Mouse (Mus musculus): ENCODE measurements at regions not wholly inside any gene's neighbourhood (a gene's known extent, or its start where the extent isn't known, plus 50 kb on each side); places are given as distances from the start of the nearest gene placed in this dataset.
A peak's percentile ranks its signal among the peaks of the same experiment; 100 is the strongest.

- no peaks in the 10 kb centered on the region for H3K36me3 ChIP-seq (ENCODE audit: insufficient read depth, low read length)
- WGBS, result 56% methylated on average over 13 of the region's 13 CpGs
- TF ChIP-seq CTCF (IDR thresholded peaks at IDR 0.05) (no peak), EP300 (IDR thresholded peaks at IDR 0.05) (no peak)
- no peak overlapping the region for H3K9ac ChIP-seq (replicated peaks; ENCODE audit: low read depth)
- no peaks in the 10 kb centered on the region for H3K9me3 ChIP-seq (ENCODE audit: low read length)
- H3K4me2 ChIP-seq (replicated peaks; ENCODE audit: low read depth, low read length), result no peak overlapping the region
- ATAC-seq (no peak), DNase-seq (ENCODE audit: low spot score) (peak; percentile 48)
- no peak overlapping the region for H3K4me3 ChIP-seq (ENCODE audit: low read depth, low read length)
- peaks cover 4% of the 10 kb centered on the region for H3K4me1 ChIP-seq (ENCODE audit: insufficient read depth, low read depth, low read length)
- H3K27ac ChIP-seq (ENCODE audit: low read length), result no peak overlapping the region
- no peaks in the 10 kb centered on the region for H3K27me3 ChIP-seq (replicated peaks; ENCODE audit: insufficient read depth, low read length)
Measured at GRCm38 (mm10) chr5:118359646-118360373, 114.8 kb downstream of the 2410131K14Rik start.

GRCm38 (mm10) chr5:118360374-118361064, 115.5 kb downstream of the 2410131K14Rik start:
- TF ChIP-seq CTCF (IDR thresholded peaks at IDR 0.05) (no peak), EP300 (IDR thresholded peaks at IDR 0.05) (no peak)
- ATAC-seq (no peak), DNase-seq (ENCODE audit: low spot score) (no peak)
- 75% methylated on average over 15 of the region's 16 CpGs for WGBS
- no peak overlapping the region for H3K4me2 ChIP-seq (replicated peaks; ENCODE audit: low read depth, low read length)
- no peak overlapping the region for H3K27ac ChIP-seq (ENCODE audit: low read length)
- no peaks in the 10 kb centered on the region for H3K27me3 ChIP-seq (replicated peaks; ENCODE audit: insufficient read depth, low read length)
- no peaks in the 10 kb centered on the region for H3K9me3 ChIP-seq (ENCODE audit: low read length)
- H3K4me3 ChIP-seq (ENCODE audit: low read depth, low read length), result no peak overlapping the region
- H3K36me3 ChIP-seq (ENCODE audit: insufficient read depth, low read length), result no peaks in the 10 kb centered on the region
- H3K9ac ChIP-seq (replicated peaks; ENCODE audit: low read depth), result no peak overlapping the region
- H3K4me1 ChIP-seq (ENCODE audit: insufficient read depth, low read depth, low read length), result peaks cover 4% of the 10 kb centered on the region

GRCm38 (mm10) chr5:118361133-118361852, 116.3 kb downstream of the 2410131K14Rik start:
- Histone ChIP-seq H3K27me3 (replicated peaks; ENCODE audit: insufficient read depth, low read length) (no peaks in the 10 kb centered on the region), H3K4me3 (ENCODE audit: low read depth, low read length) (no peak overlapping the region), H3K9me3 (ENCODE audit: low read length) (no peaks in the 10 kb centered on the region), H3K9ac (replicated peaks; ENCODE audit: low read depth) (no peak overlapping the region), H3K27ac (ENCODE audit: low read length) (no peak overlapping the region), H3K36me3 (ENCODE audit: insufficient read depth, low read length) (no peaks in the 10 kb centered on the region), H3K4me2 (replicated peaks; ENCODE audit: low read depth, low read length) (no peak overlapping the region), H3K4me1 (ENCODE audit: insufficient read depth, low read depth, low read length) (no peaks in the 10 kb centered on the region)
- DNase-seq (ENCODE audit: low spot score) (no peak), ATAC-seq (no peak)
- WGBS, result 83% methylated on average over 13 of the region's 13 CpGs
- no peak for TF ChIP-seq CTCF (IDR thresholded peaks at IDR 0.05)
- TF ChIP-seq EP300 (IDR thresholded peaks at IDR 0.05), result no peak

- H3K4me3 ChIP-seq (ENCODE audit: low read depth, low read length), result no peak overlapping the region
- DNase-seq (ENCODE audit: low spot score), result no peak
- 78% methylated on average over 8 of the region's 8 CpGs for WGBS
Measured at GRCm38 (mm10) chr5:118361853-118362406, 116.9 kb downstream of the 2410131K14Rik start.

GRCm38 (mm10) chr5:118362738-118363137, 117.7 kb downstream of the 2410131K14Rik start:
- Histone ChIP-seq H3K36me3 (ENCODE audit: insufficient read depth, low read length) (no peaks in the 10 kb centered on the region), H3K9me3 (ENCODE audit: low read length) (no peaks in the 10 kb centered on the region), H3K4me2 (replicated peaks; ENCODE audit: low read depth, low read length) (no peak overlapping the region), H3K27me3 (replicated peaks; ENCODE audit: insufficient read depth, low read length) (no peaks in the 10 kb centered on the region), H3K27ac (ENCODE audit: low read length) (no peak overlapping the region), H3K4me3 (ENCODE audit: low read depth, low read length) (no peak overlapping the region), H3K9ac (replicated peaks; ENCODE audit: low read depth) (no peak overlapping the region), H3K4me1 (ENCODE audit: insufficient read depth, low read depth, low read length) (no peaks in the 10 kb centered on the region)
- WGBS, result 27% methylated on average over 4 of the region's 4 CpGs
- ATAC-seq (0 out of 2 replicates have a peak, but pooled peaks have one; percentile 3), DNase-seq (ENCODE audit: low spot score) (no peak)
- TF ChIP-seq CTCF (IDR thresholded peaks at IDR 0.05) (no peak), EP300 (IDR thresholded peaks at IDR 0.05) (no peak)

More at GRCm38 (mm10) chr5:118361853-118362406, 116.9 kb downstream of the 2410131K14Rik start:
- no peak overlapping the region for H3K27ac ChIP-seq (ENCODE audit: low read length)
- H3K27me3 ChIP-seq (replicated peaks; ENCODE audit: insufficient read depth, low read length), result no peaks in the 10 kb centered on the region
- no peak for ATAC-seq
- H3K36me3 ChIP-seq (ENCODE audit: insufficient read depth, low read length), result no peaks in the 10 kb centered on the region
- TF ChIP-seq CTCF (IDR thresholded peaks at IDR 0.05), result no peak
- no peak for TF ChIP-seq EP300 (IDR thresholded peaks at IDR 0.05)
- H3K4me1 ChIP-seq (ENCODE audit: insufficient read depth, low read depth, low read length), result no peaks in the 10 kb centered on the region
- H3K9ac ChIP-seq (replicated peaks; ENCODE audit: low read depth), result no peak overlapping the region
- H3K9me3 ChIP-seq (ENCODE audit: low read length), result no peaks in the 10 kb centered on the region
- H3K4me2 ChIP-seq (replicated peaks; ENCODE audit: low read depth, low read length), result no peak overlapping the region

- peak; percentile 77 for DNase-seq (ENCODE audit: low spot score)
- Histone ChIP-seq H3K4me3 (ENCODE audit: low read depth, low read length) (no peak overlapping the region), H3K9ac (replicated peaks; ENCODE audit: low read depth) (no peak overlapping the region), H3K27me3 (replicated peaks; ENCODE audit: insufficient read depth, low read length) (no peaks in the 10 kb centered on the region), H3K36me3 (ENCODE audit: insufficient read depth, low read length) (no peaks in the 10 kb centered on the region), H3K4me2 (replicated peaks; ENCODE audit: low read depth, low read length) (no peak overlapping the region), H3K27ac (ENCODE audit: low read length) (no peak overlapping the region), H3K4me1 (ENCODE audit: insufficient read depth, low read depth, low read length) (no peaks in the 10 kb centered on the region), H3K9me3 (ENCODE audit: low read length) (no peaks in the 10 kb centered on the region)
- 25% methylated on average over 6 of the region's 6 CpGs for WGBS
- ATAC-seq, result peak; percentile 77
- peak; percentile 82 for TF ChIP-seq EP300 (IDR thresholded peaks at IDR 0.05)
- TF ChIP-seq CTCF (IDR thresholded peaks at IDR 0.05), result no peak
Measured at GRCm38 (mm10) chr5:118363154-118363553, 118.1 kb downstream of the 2410131K14Rik start.
